In the genomic region with DNA sequence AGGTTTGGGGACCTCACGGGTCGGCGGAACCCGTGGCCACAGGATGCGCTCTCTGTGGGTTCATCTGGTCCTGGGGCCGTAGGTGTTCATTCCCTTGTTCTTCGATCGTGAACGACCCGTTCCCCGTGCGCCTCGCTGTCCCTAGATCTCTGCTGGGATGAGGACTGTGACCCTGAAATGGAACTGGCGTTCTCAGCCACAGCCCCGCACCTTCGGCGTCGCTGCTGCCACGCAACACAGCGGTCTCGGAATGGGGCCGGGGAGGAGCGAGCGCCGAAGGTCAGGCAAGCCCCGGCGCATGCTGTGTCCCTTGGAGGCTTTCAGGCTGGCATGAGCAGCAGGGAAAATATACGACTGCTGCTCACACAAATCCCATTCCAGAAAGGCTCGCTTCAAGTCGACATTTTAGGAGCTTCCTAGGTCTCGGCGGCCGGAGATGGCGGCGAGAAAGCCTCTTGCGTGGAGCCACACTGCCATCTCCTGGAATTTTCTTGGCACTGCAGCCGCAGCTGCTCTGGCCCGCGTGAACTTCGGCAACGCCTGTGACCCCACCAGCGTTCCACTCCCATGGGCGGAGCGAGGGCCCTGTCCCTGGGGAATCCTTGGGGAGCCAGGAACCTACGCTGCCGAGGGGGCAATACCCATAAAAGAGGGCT, we compare ENCODE assay signal across 8 mouse cellular contexts. TPM values are rescaled to one million over a fixed set of nuclear protein-coding genes. Genes with fewer than 3 reads are reported as not detected.
DNase-seq lines count a peak whose midpoint lies in the region; ATAC-seq and TF ChIP-seq lines count a peak whose summit lies in the region.

A gene (minus strand): TSS at position 518 of the 656 bp plus-strand sequence.

- no peak for TF ChIP-seq EP300 in liver, postnatal 0 days (IDR thresholded peaks at IDR 0.05; ENCODE audit: low read depth)

- H3K27ac ChIP-seq in forebrain, embryonic 15.5 days (replicated peaks) = no peak within 1 kb of the TSS
- H3K27ac ChIP-seq in liver, postnatal 0 days (ENCODE audit: low read depth) = no peak within 1 kb of the TSS
- H3K27ac ChIP-seq in neural tube, embryonic 13.5 days (replicated peaks) = peak within 1 kb of the TSS; percentile 100

- peak; percentile 53 for ATAC-seq in forebrain, embryonic 15.5 days (replicated peaks)
- ATAC-seq in liver, postnatal 0 days = peak; percentile 86
- peak; percentile 64 for ATAC-seq in neural tube, embryonic 13.5 days (ENCODE audit: low read depth)

- no peaks in the 10 kb centered on the region for H3K9me3 ChIP-seq in forebrain, embryonic 15.5 days
- no peaks in the 10 kb centered on the region for H3K9me3 ChIP-seq in liver, postnatal 0 days (ENCODE audit: low read length)
- no peaks in the 10 kb centered on the region for H3K9me3 ChIP-seq in neural tube, embryonic 13.5 days

- peaks cover 100% of the 10 kb centered on the region for H3K27me3 ChIP-seq in forebrain, embryonic 15.5 days
- peaks cover 100% of the 10 kb centered on the region for H3K27me3 ChIP-seq in liver, postnatal 0 days (ENCODE audit: insufficient read depth, low read length)
- no peaks in the 10 kb centered on the region for H3K27me3 ChIP-seq in neural tube, embryonic 13.5 days

- peak; percentile 96 for TF ChIP-seq CTCF in liver, postnatal 0 days (IDR thresholded peaks at IDR 0.05; ENCODE audit: low read depth)

- H3K36me3 ChIP-seq in forebrain, embryonic 15.5 days = no peaks in the 10 kb centered on the region
- H3K36me3 ChIP-seq in liver, postnatal 0 days (replicated peaks; ENCODE audit: insufficient read depth, low read length) = no peaks in the 10 kb centered on the region
- H3K36me3 ChIP-seq in neural tube, embryonic 13.5 days = no peaks in the 10 kb centered on the region

- peak; percentile 93 for DNase-seq in ES-CJ7 (ENCODE audit: low read depth, low spot score)
- DNase-seq in cerebellum, adult 11-12 months = peak; percentile 72
- peak; percentile 83 to 92 for DNase-seq in heart, postnatal 14 days
- peak; percentile 81 for DNase-seq in layer of hippocampus, adult 11-12 months (ENCODE audit: low spot score)
- peak; percentile 86 for DNase-seq in liver, postnatal 0 days
- peak; percentile 34 for DNase-seq in telencephalon, adult 2 months (ENCODE audit: low read depth, low spot score)

- H3K4me1 ChIP-seq in forebrain, embryonic 15.5 days = peaks cover 17% of the 10 kb centered on the region
- peaks cover 15% of the 10 kb centered on the region for H3K4me1 ChIP-seq in liver, postnatal 0 days (ENCODE audit: insufficient read depth)
- peaks cover 47% of the 10 kb centered on the region for H3K4me1 ChIP-seq in neural tube, embryonic 13.5 days (replicated peaks)

- H3K4me2 ChIP-seq in forebrain, embryonic 15.5 days (replicated peaks) = peak within 1 kb of the TSS; percentile 78
- H3K4me2 ChIP-seq in liver, postnatal 0 days (ENCODE audit: low read depth, low read length) = peak within 1 kb of the TSS; percentile 90
- H3K4me2 ChIP-seq in neural tube, embryonic 13.5 days = peak within 1 kb of the TSS; percentile 97

- peak within 1 kb of the TSS; percentile 43 for H3K9ac ChIP-seq in forebrain, embryonic 15.5 days (replicated peaks)
- peak within 1 kb of the TSS; percentile 59 for H3K9ac ChIP-seq in liver, postnatal 0 days (replicated peaks)
- peak within 1 kb of the TSS; percentile 100 for H3K9ac ChIP-seq in neural tube, embryonic 13.5 days

- 2% methylated on average over 46 of the region's 46 CpGs for WGBS in forebrain, embryonic 15.5 days
- WGBS in liver, postnatal 0 days (ENCODE audit: insufficient replicate concordance) = 1% methylated on average over 46 of the region's 46 CpGs
- WGBS in neural tube, embryonic 13.5 days = under 1% methylated on average over 46 of the region's 46 CpGs

- intact Hi-C loops in heart, postnatal 14 days (cut with DNase I) = loop anchor here (2.0 to 10.0 kb wide), 3 partner anchors 349 to 837 kb away; no protein-coding TSS in a partner anchor

- peak within 1 kb of the TSS; percentile 46 for H3K4me3 ChIP-seq in forebrain, embryonic 15.5 days
- H3K4me3 ChIP-seq in liver, postnatal 0 days (ENCODE audit: low read depth, low read length) = peak within 1 kb of the TSS; percentile 58
- H3K4me3 ChIP-seq in neural tube, embryonic 13.5 days = peak within 1 kb of the TSS; percentile 96

RNA-seq across cellular contexts. Expression of the gene that starts here (rescaled TPM):
- not detected in 2 replicates for polyA plus RNA-seq in forebrain, embryonic 15.5 days (2015; fragmentation: Nextera tagmentation; extraction: Ambion mirVana)
- total RNA-seq in heart, postnatal 14 days (2021) = under 1 TPM; 0.17 to 0.29 TPM
- 0.39 and 0.50 TPM in 2 replicates for polyA plus RNA-seq in liver, postnatal 0 days (2015; fragmentation: Nextera tagmentation; extraction: Ambion mirVana)
- 117 and 125 TPM in 2 replicates for polyA plus RNA-seq in neural tube, embryonic 13.5 days (2015; fragmentation: Nextera tagmentation; extraction: Ambion mirVana)

Comparison
In these comparisons a context has a peak if more than half of its experiments do, and no peak if none do; other contexts are left out.
1. RNA of the gene that starts here (polyA plus RNA-seq): 117 to 125 TPM in neural tube, embryonic 13.5 days; 0.39 to 0.50 TPM in liver, postnatal 0 days and not detected in forebrain, embryonic 15.5 days; every median in the first group is over 10 times any median in the second.
2. Peak in ATAC-seq, H3K4me3 ChIP-seq, H3K9ac ChIP-seq and H3K4me2 ChIP-seq in forebrain, embryonic 15.5 days; RNA of the gene not detected or under 1 TPM.
3. Peak in DNase-seq in heart, postnatal 14 days; RNA of the gene not detected or under 1 TPM.
4. Peak in DNase-seq, ATAC-seq, H3K4me3 ChIP-seq, H3K9ac ChIP-seq and H3K4me2 ChIP-seq in liver, postnatal 0 days; RNA of the gene not detected or under 1 TPM.
5. DNase-seq: peak in every context shown above with its lines; median percentile 93 in ES-CJ7; 88 in heart, postnatal 14 days; 86 in liver, postnatal 0 days; 81 in layer of hippocampus, adult 11-12 months; 72 in cerebellum, adult 11-12 months; 34 in telencephalon, adult 2 months.
6. H3K4me3 ChIP-seq: peak in every context shown above with its lines; median percentile 96 in neural tube, embryonic 13.5 days; 58 in liver, postnatal 0 days; 46 in forebrain, embryonic 15.5 days.
7. H3K9ac ChIP-seq: peak in every context shown above with its lines; median percentile 100 in neural tube, embryonic 13.5 days; 59 in liver, postnatal 0 days; 43 in forebrain, embryonic 15.5 days.
8. Peak in every context shown above with its lines, with median percentiles within 50 percentile points of each other: ATAC-seq and H3K4me2 ChIP-seq.